Mouse (Mus musculus) A20 (cell line): ENCODE measurements at regions not wholly inside any gene's neighbourhood (a gene's known extent, or its start where the extent isn't known, plus 50 kb on each side); places are given as distances from the start of the nearest gene placed in this dataset.

Source experiments
- DNase-seq: peaks from one replicate; pipeline ENCODE4 v3.0.0-alpha.2; 2011; ENCODE audit warnings: low read depth, low spot score

DNA sequence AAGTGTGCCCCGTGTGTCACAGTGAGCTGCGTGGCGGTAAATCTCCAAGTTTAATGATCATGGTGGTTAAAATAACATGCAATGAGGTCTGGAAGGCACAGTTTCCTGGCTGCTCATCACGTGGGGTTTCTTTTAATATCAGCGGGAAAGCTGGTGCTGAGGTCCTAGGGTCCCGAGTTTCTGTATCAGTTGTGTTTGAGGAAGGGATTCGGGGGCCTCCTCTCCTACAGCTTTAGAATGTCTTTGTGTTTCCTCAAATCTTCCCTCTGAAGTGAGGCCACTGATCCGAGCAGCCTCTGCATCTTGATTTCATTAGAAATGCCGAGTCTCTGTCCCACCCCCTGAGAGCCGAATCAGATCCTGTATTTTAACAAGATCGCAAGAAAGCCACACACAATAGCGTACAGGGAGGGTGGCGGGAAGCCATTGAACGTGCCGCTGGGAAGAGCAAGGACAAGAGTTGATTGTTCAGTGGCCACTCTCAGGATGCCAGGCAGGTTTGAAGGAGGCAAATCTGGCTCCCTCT lies 215.5 kb downstream of the Ppp4r2 start:
- DNase-seq: no peak

DNA sequence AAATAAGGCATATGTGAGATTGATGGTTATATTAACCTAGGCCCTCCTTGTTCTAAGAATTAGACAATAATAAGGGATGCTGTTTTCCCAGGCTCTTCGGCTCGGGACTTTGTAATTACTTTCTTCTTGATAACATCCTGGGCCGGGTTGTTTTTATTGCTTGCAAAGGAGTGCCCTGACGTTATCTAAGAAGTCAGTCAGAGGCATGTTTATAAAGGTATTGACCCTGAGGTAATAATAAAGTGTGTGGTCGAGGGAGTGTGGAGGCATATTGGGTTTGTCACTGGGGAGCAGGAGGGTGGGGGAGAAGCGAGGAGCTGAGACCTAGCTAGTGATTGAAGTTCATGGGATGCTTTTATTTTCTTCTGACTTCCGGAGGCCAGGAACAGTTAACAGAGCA lies 221.5 kb downstream of the Ppp4r2 start:
- DNase-seq: no peak

DNA sequence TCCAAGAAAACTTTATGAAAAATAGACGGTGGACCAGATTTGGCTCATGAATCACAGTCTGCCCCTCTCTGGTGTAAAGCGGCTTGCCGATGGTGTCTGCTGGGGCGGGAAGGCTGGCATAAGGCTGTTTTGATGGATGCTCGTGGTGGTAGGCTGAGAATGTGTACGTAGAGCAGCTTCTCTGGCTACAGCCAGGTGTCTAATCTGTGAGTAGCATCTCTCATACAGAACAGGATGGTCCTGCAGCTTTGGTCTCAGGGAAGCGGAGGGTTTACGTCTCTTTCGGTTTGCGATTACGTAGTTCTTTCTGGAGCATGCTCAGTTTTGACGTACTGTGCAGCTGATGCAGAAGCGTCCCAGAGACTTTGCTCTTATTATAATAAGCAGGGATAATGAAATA lies 222.9 kb downstream of the Ppp4r2 start:
- DNase-seq: no peak

DNA sequence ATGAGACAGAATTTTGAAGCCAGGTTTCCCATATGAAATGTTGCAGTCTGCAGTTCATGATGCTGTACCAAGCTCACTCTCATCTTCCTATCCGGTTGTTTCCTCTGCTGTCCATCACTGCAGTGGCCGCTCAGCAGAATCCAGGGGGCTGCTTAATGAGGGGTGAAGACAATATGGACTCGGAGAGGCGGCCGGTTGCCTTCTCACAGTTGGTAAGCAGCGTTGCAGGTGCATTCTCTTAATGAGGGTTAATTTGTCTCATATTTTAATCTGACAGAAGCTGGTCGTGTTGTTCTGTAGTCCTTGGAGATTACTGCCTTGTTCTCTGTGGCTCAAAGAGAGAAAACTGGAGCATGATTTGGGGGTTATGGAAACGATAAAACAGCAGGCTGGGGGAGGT lies 225.6 kb downstream of the Ppp4r2 start:
- DNase-seq: no peak

DNA sequence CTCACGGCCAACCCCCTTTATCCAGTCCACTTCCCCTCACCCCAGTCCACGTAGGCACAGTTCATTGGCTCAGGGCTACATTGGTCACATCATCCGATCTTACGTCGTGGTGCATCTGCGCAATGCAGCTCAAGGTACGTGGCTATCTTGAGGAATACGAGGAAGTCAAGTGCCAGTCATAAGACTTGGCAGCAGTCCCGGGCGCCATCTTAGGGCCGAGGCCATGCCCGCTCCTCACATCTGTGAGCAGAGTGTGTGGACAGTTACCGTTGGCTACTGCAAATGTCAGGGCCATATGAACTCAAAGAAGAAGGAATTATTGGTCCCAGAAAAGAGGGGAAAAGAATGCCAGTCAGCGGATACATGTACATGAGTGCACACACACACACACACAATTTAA lies 228.8 kb downstream of the Ppp4r2 start:
- DNase-seq: no peak

DNA sequence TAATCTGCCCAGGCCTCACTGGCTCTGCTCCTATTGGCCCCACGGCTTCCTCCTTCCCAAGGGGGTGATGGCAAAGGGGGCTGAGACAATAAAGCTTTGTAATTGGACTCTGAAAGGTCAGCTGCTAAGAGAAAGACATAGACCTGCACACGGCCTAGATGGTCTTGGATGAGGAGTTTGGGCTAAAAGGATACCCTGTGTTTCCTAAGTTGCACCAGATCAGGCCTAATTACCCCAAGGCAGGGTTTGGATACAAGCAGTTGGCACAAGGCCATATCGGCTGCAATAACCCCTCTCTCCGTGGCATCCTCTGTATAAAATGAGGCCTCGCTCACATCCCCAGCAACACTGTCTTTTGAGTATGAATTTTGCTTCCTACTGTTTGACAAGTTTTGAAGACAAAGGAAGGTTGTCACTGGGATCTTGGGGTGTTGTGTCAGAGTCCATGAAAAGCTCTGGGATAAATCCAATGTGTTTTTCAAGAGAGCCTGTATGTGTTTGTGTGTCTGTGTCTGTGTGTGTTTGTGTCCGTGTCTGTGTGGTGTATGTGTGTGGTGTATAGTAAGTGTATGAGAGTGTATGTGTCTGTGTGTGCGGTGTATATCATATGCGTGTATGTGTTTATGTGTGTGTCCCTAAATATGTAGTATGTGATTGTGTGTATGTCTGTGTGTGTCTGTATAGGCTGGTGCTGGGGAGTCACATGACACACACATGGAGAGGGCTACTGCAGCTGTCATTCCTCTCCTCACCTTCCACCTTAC lies 242.5 kb downstream of the Ppp4r2 start:
- no peak for DNase-seq

DNA sequence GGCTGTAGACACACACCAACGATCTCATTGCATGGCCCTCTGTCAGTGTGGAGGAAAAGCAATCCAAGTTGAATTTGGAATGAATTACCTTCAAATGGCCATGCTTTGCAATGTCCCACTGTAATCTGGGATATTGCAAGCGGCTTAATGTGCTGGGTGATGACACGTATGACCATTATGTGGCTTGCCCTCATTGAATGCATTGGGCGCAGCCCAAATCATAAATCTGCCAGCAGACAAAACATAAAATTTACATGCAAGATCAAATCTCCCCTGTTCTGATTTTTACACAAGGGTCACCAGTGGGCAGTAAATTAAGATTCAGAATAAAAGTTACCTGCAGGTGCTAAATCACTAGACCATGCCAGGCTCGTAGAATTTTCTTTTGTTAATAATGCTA lies 244.9 kb downstream of the Ppp4r2 start:
- no peak for DNase-seq

DNA sequence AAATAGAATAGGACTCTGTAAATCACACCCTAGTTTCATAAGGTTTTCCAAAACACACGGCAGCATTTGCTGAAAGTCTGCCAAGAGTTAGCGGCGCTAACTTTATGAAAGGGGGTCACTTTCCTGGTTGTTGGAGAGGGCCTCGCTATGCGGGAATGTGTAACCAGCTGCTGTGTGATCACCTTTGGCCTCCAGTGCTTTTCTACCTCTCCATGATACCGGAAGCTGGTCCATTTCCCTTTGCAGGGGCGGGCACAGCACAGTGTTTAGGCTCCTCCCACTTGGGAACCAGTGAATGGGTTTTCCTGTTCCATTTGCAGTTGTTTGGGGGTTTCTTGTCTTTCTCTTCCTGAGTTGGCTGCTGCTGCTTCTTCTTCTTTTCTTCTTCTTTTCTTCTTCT lies 250.3 kb downstream of the Ppp4r2 start:
- DNase-seq: no peak

- DNase-seq: no peak
Observed at GRCm38 (mm10) chr6:101092179-101092578, 258.8 kb downstream of the Ppp4r2 start.
